Mouse (Mus musculus) ES-Bruce4 (cell line): Measurements from ENCODE around the gene E130114P18Rik. TPM values are rescaled to one million over a fixed set of nuclear protein-coding genes. Genes with fewer than 3 reads are reported as not detected.

Source experiments
- H3K27ac ChIP-seq: 2 replicates; pipeline ENCODE4 v1.5.1; 2012; ENCODE audit warnings: low read length, inconsistent platforms; ENCODE audit not compliant: insufficient read depth
- H3K27me3 ChIP-seq: 2 replicates; pipeline ENCODE4 v1.6.1; 2012; ENCODE audit warnings: mild to moderate bottlenecking, low read length, inconsistent platforms; ENCODE audit not compliant: control insufficient read depth, poor library complexity, insufficient read depth, severe bottlenecking
- H3K36me3 ChIP-seq: 2 replicates; pipeline ENCODE4 v1.6.1; 2012; ENCODE audit warnings: inconsistent platforms, mild to moderate bottlenecking, low read length, moderate library complexity; ENCODE audit not compliant: control insufficient read depth, poor library complexity, insufficient read depth, severe bottlenecking
- H3K4me1 ChIP-seq: one replicate; pipeline ENCODE4 v1.8.1; 2011; ENCODE audit warnings: low read length; ENCODE audit not compliant: control insufficient read depth, insufficient read depth
- H3K4me3 ChIP-seq: 2 replicates; pipeline ENCODE4 v1.5.1; 2011; ENCODE audit warnings: low read depth, mild to moderate bottlenecking, low read length
- H3K9ac ChIP-seq: 2 replicates; pipeline ENCODE4 v1.6.1; 2012; ENCODE audit warnings: low read depth, mild to moderate bottlenecking, inconsistent platforms; ENCODE audit not compliant: poor library complexity, severe bottlenecking
- H3K9me3 ChIP-seq: replicated peaks from 2 replicates; pipeline ENCODE4 v1.6.1; 2012; ENCODE audit warnings: mild to moderate bottlenecking, low read length, inconsistent platforms; ENCODE audit not compliant: control insufficient read depth, poor library complexity, insufficient read depth, severe bottlenecking
- CTCF ChIP-seq: IDR thresholded peaks from one replicate; pipeline ENCODE4 v1.8.1; 2011; ENCODE audit warnings: low read depth, low read length
- EP300 ChIP-seq: IDR thresholded peaks from 2 replicates; pipeline ENCODE4 v1.6.1; 2011; ENCODE audit warnings: low read depth, low read length; ENCODE audit not compliant: insufficient read depth
- POLR2A ChIP-seq: IDR thresholded peaks from one replicate; pipeline ENCODE4 v1.8.1; 2011; ENCODE audit warnings: low read length; ENCODE audit not compliant: insufficient read depth
- polyA plus RNA-seq: library from polyadenylated mRNA; stranded (reverse); fragments of >200 nt; gene quantifications from 2 replicates; pipeline ENCODE4 v1.2.4, GENCODE M21; 2011; ENCODE audit warnings: low read depth; ENCODE audit not compliant: missing spikeins, insufficient read depth, insufficient read length

E130114P18Rik gene
- polyA plus RNA-seq, 1 experiment: not detected

GRCm38 (mm10) chr4:97623165-97623564 is 154.7 kb downstream of the E130114P18Rik start:
- H3K9me3 ChIP-seq: no peaks in the 10 kb centered on the region; the same call in 1 of the 2 replicates
- no peak overlapping the region for H3K27ac ChIP-seq
- H3K4me3 ChIP-seq: no peak overlapping the region
- no peak overlapping the region for H3K9ac ChIP-seq
- no peaks in the 10 kb centered on the region for H3K36me3 ChIP-seq
- H3K27me3 ChIP-seq: no peaks in the 10 kb centered on the region
- TF ChIP-seq POLR2A (no peak), CTCF (no peak), EP300 (no peak)
- peaks cover 2% of the 10 kb centered on the region for H3K4me1 ChIP-seq

GRCm38 (mm10) chr4:97621731-97622130 is 156.1 kb downstream of the E130114P18Rik start:
- TF ChIP-seq POLR2A: no peak
- no peak for TF ChIP-seq EP300
- no peak for TF ChIP-seq CTCF
- Histone ChIP-seq H3K4me3 (no peak overlapping the region), H3K4me1 (peaks cover 2% of the 10 kb centered on the region), H3K9me3 (no peaks in the 10 kb centered on the region; the same call in 1 of the 2 replicates), H3K36me3 (no peaks in the 10 kb centered on the region), H3K27me3 (no peaks in the 10 kb centered on the region), H3K9ac (no peak overlapping the region), H3K27ac (no peak overlapping the region)

- no peaks in the 10 kb centered on the region for H3K27me3 ChIP-seq
- H3K36me3 ChIP-seq: no peaks in the 10 kb centered on the region
- H3K9ac ChIP-seq: no peak overlapping the region
- no peak overlapping the region for H3K27ac ChIP-seq
- TF ChIP-seq CTCF (no peak), EP300 (no peak), POLR2A (no peak)
- H3K4me1 ChIP-seq: no peaks in the 10 kb centered on the region
- no peak overlapping the region for H3K4me3 ChIP-seq
- no peaks in the 10 kb centered on the region for H3K9me3 ChIP-seq
Measured at GRCm38 (mm10) chr4:97620409-97620808, 157.5 kb downstream of the E130114P18Rik start.

- Histone ChIP-seq H3K27me3 (no peaks in the 10 kb centered on the region), H3K9ac (no peak overlapping the region), H3K4me1 (no peaks in the 10 kb centered on the region), H3K36me3 (no peaks in the 10 kb centered on the region), H3K27ac (no peak overlapping the region), H3K9me3 (no peaks in the 10 kb centered on the region), H3K4me3 (no peak overlapping the region)
- TF ChIP-seq POLR2A (no peak), CTCF (no peak), EP300 (no peak)
Measured at GRCm38 (mm10) chr4:97618668-97619373, 159.1 kb downstream of the E130114P18Rik start.

- Histone ChIP-seq H3K4me3 (no peak overlapping the region), H3K4me1 (no peaks in the 10 kb centered on the region), H3K9me3 (no peaks in the 10 kb centered on the region), H3K9ac (no peak overlapping the region), H3K27ac (no peak overlapping the region), H3K27me3 (no peaks in the 10 kb centered on the region), H3K36me3 (no peaks in the 10 kb centered on the region)
- TF ChIP-seq POLR2A (no peak), EP300 (no peak), CTCF (no peak)
Measured at GRCm38 (mm10) chr4:97615031-97615430, 162.8 kb downstream of the E130114P18Rik start.

- H3K27ac ChIP-seq: no peak overlapping the region
- H3K4me1 ChIP-seq: no peaks in the 10 kb centered on the region
- no peak overlapping the region for H3K4me3 ChIP-seq
- no peaks in the 10 kb centered on the region for H3K27me3 ChIP-seq
- TF ChIP-seq EP300: no peak
- TF ChIP-seq CTCF: no peak
- TF ChIP-seq POLR2A: no peak
- H3K36me3 ChIP-seq: no peaks in the 10 kb centered on the region
- H3K9me3 ChIP-seq: no peaks in the 10 kb centered on the region
- H3K9ac ChIP-seq: no peak overlapping the region
Measured at GRCm38 (mm10) chr4:97611251-97611847, 166.5 kb downstream of the E130114P18Rik start.
